Mouse (Mus musculus) bone marrow, adult 2 months (tissue): ENCODE measurements around the gene Hist2h2bb. TPM values are rescaled to one million over a fixed set of nuclear protein-coding genes. Genes with fewer than 3 reads are reported as not detected.

ENCODE experiments used
- H3K27ac ChIP-seq: fragments of 200-500 bp; 2 replicates; pipeline ENCODE4 v1.5.1; 2012; ENCODE audit warnings: low read depth, mild to moderate bottlenecking, control low read depth, inconsistent platforms, low read length; ENCODE audit not compliant: control insufficient read depth, poor library complexity, insufficient read depth
- H3K4me1 ChIP-seq: fragments of 200-500 bp; 2 replicates; pipeline ENCODE4 v1.6.1; 2011; ENCODE audit warnings: low read length; ENCODE audit not compliant: control insufficient read depth, insufficient read depth
- H3K4me3 ChIP-seq: fragments of 200-500 bp; replicated peaks from 2 replicates; pipeline ENCODE3; 2011; ENCODE audit warnings: mild to moderate bottlenecking, low read depth, low read length, control low read depth; ENCODE audit not compliant: control insufficient read depth
- CTCF ChIP-seq: fragments of 200-500 bp; IDR thresholded peaks from 2 replicates; pipeline ENCODE4 v1.5.1; 2011; ENCODE audit warnings: low read length, control low read depth; ENCODE audit not compliant: control insufficient read depth, insufficient read depth
- POLR2A ChIP-seq: fragments of 200-500 bp; IDR thresholded peaks from 2 replicates; pipeline ENCODE4 v1.6.1; 2011; ENCODE audit warnings: low read depth, mild to moderate bottlenecking, control low read depth, low read length, borderline replicate concordance; ENCODE audit not compliant: control insufficient read depth
- WGBS: fragments of 180-500 bp; shearing (Covaris S2); methylation state at CpG from one replicate; pipeline ENCODE4 v1.1.7; 2018; 5-methylcytosine and 5-hydroxymethylcytosine counted together
- polyA plus RNA-seq: library from polyadenylated mRNA; stranded (reverse); fragments of >200 nt; gene quantifications from 2 replicates; pipeline ENCODE4 v1.2.4, GENCODE M21; 2011; ENCODE audit warnings: low replicate concordance; ENCODE audit not compliant: missing spikeins, insufficient read depth, insufficient read length

The Hist2h2bb gene
- polyA plus RNA-seq, 1 experiment = 132 TPM

DNA sequence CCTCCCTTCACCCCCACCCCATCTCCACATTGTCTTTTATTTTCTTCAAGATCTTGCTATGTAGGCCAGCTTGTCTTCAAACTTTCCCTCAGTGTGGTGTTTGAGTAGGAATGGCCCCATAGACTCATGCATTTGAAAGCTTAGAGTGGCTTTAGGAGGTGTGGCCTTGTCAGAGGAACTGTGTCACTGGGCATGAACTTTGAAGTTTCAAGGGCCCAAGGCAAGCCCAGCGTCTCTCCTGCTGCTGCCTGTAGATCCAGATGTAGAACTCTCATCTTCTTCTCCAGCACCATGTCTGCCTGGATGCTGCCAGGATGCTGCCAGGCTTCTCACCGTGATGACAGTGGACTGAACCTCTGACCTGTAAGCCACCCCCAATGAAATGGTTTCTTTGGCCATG lies 40.7 kb upstream of the Hist2h2bb start:
- H3K4me3 ChIP-seq = no peak overlapping the region
- WGBS = 71% methylated on average over 2 of the region's 2 CpGs
- H3K27ac ChIP-seq = no peak overlapping the region
- peaks cover 4% of the 10 kb centered on the region for H3K4me1 ChIP-seq
- TF ChIP-seq CTCF (no peak), POLR2A (no peak)

GRCm38 (mm10) chr3:96230404-96230803 lies 39.1 kb upstream of the Hist2h2bb start:
- 40% methylated on average over 2 of the region's 2 CpGs for WGBS
- no peak for TF ChIP-seq CTCF
- TF ChIP-seq POLR2A = no peak
- Histone ChIP-seq H3K4me3 (no peak overlapping the region), H3K4me1 (peaks cover 3% of the 10 kb centered on the region), H3K27ac (no peak overlapping the region)

- TF ChIP-seq POLR2A = no peak
- no peak for TF ChIP-seq CTCF
- Histone ChIP-seq H3K4me3 (no peak overlapping the region), H3K4me1 (peaks cover 2% of the 10 kb centered on the region; the same call in 1 of the 2 replicates), H3K27ac (no peak overlapping the region)
- 70% methylated on average over 4 of the region's 4 CpGs for WGBS
Observed at GRCm38 (mm10) chr3:96230910-96231757, 38.4 kb upstream of the Hist2h2bb start.

DNA sequence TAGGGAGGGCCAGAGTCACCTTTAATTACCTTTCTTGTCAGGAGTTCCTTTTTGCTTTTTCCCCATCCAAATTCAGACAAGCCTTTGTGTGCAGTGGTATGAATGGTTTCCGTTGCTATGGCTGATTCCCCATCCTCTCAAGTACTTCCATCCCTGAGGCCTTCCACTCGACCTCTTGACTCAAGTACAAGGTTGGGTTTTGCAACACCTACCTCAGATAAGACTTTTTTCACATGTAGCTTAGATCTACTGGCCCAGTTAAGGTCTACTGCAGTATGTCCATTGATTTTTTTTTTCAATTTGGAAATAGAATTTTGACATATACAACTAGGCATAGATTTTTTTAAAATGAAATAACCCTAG lies 37.8 kb upstream of the Hist2h2bb start:
- peaks cover under 1% of the 10 kb centered on the region; the same call in 1 of the 2 replicates for H3K4me1 ChIP-seq
- 64% methylated on average over 2 of the region's 2 CpGs for WGBS
- no peak overlapping the region for H3K4me3 ChIP-seq
- no peak for TF ChIP-seq CTCF
- no peak for TF ChIP-seq POLR2A
- H3K27ac ChIP-seq = no peak overlapping the region

DNA sequence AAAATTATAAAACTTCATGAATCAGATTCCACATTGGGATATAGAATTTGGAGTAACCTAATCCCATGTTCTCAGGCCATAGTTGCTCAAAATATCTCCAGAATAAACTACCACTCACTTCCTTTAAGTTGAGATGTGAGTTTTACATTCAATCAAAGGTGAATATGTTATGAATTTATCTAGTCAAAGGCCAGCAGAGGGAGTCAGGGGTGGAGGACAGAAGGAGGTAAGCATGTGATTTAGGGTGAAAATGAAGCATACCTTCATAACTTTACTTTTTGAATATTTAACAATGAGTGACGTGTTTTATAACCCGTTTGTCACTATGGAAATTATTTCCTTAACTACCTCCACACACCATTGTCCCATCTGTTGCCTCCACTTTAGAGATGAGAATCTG lies 34.6 kb upstream of the Hist2h2bb start:
- Histone ChIP-seq H3K4me3 (no peak overlapping the region), H3K4me1 (no peaks in the 10 kb centered on the region; the same call in 1 of the 2 replicates), H3K27ac (no peak overlapping the region)
- no peak for TF ChIP-seq POLR2A
- no peak for TF ChIP-seq CTCF
- 78% methylated on average over 2 of the region's 2 CpGs for WGBS

DNA sequence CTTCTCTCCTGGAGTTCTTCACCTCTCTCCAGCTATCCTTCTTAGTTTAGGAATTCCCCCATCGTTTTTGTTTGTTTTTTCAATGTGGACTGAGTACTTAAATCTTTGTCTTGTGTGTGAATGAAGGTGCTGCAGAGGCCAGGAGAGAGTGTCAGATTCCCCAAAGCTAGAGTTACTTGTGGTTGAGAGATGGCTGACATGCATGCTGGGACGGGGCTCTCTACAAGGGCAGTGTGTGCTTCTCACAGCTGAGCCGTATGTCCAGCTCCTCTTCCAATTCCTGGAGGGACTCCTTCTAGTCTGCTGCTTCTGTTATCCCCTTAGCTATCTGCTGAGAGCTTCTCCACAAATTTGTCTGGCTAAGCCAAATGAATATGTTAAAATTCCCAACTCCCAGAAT lies 33.7 kb upstream of the Hist2h2bb start:
- TF ChIP-seq POLR2A (no peak), CTCF (no peak)
- whole genome bisulfite sequencing = 80% methylated on average over 3 of the region's 3 CpGs
- no peak overlapping the region for H3K4me3 ChIP-seq
- H3K4me1 ChIP-seq = no peaks in the 10 kb centered on the region; the same call in none of the 2 replicates
- no peak overlapping the region for H3K27ac ChIP-seq

- TF ChIP-seq POLR2A = no peak
- TF ChIP-seq CTCF = no peak
- WGBS = 81% methylated on average over 4 of the region's 4 CpGs
- Histone ChIP-seq H3K4me3 (peak overlapping the region; percentile 60), H3K4me1 (no peaks in the 10 kb centered on the region; the same call in none of the 2 replicates), H3K27ac (peak overlapping the region; percentile 39; the same call in 1 of the 2 replicates)
Observed at GRCm38 (mm10) chr3:96236834-96237334, 32.7 kb upstream of the Hist2h2bb start.

- H3K4me1 ChIP-seq = no peaks in the 10 kb centered on the region; the same call in none of the 2 replicates
- peak overlapping the region; percentile 60 for H3K4me3 ChIP-seq
- 47% methylated on average over 7 of the region's 7 CpGs for WGBS
- no peak for TF ChIP-seq POLR2A
- no peak for TF ChIP-seq CTCF
- peak overlapping the region; percentile 97 for H3K27ac ChIP-seq
Observed at GRCm38 (mm10) chr3:96237335-96237903, 32.1 kb upstream of the Hist2h2bb start.
